Mouse (Mus musculus) left cerebral cortex, adult 2 months (tissue): ENCODE measurements around the gene Rpl39. TPM values are rescaled to one million over a fixed set of nuclear protein-coding genes. Genes with fewer than 3 reads are reported as not detected.
"Not testable (repeated sequence)": the region's sequence is repeated elsewhere in the genome, so short reads cannot be mapped to it uniquely, and the experiment has no call there.

Experiments used
- DNase-seq, 2 experiments: peaks; one replicate each; pipeline ENCODE4 v3.0.0; 2021 to 2022; ENCODE audit warnings: low spot score in 2 of 2, mixed read lengths in 1 of 2; ENCODE audit errors: extremely low spot score in 1 of 2
- H3K27ac ChIP-seq: fragments of 200-600 bp; 2 replicates; pipeline ENCODE4 v1.8.1; 2022
- H3K4me3 ChIP-seq: fragments of 200-600 bp; 2 replicates; pipeline ENCODE4 v1.8.1; 2022
- CTCF ChIP-seq: fragments of 200-600 bp; IDR thresholded peaks from 2 replicates; pipeline ENCODE4 v1.8.1; 2022; ENCODE audit warnings: antibody characterized with exemption, mild to moderate bottlenecking, moderate library complexity
- intact Hi-C: fragments of 180-260 bp; cut with DNase I; formaldehyde crosslinking; loops from one replicate; pipeline ENCODE4 v1.15.1; 2025
- total RNA-seq, 2 experiments: library from RNA; stranded (reverse); gene quantifications; 2 replicates each; pipeline ENCODE4 v1.2.3; 2021

Gene Rpl39
- total RNA-seq, 2 experiments from 2014 or later: 244 to 245 TPM

- TF ChIP-seq CTCF: no peak
- no peak for DNase-seq
- no peak overlapping the region for H3K4me3 ChIP-seq
- no peak overlapping the region for H3K27ac ChIP-seq
- intact Hi-C loops: no loop called here
Observed at GRCm38 (mm10) chrX:37095106-37095768, 10.0 kb upstream of the Rpl39 start.

DNA sequence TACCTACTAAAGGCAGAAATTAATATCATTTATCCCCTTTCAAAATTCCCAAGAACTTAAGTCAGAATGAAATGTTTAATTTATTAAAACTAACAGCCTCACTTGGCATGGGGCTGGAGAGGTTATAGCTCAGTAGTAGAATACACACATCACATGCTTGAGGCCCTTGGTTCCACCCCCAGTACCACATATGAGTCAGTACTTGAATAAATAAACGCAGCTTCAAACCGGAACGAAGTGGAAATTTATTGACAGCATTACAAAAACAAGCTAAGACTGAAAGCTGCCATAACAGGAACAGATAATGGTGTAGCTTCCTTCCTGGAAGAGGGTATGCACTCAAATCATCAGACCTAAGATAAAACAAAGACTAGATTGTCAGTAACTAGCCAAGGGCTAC lies 6.3 kb upstream of the Rpl39 start:
- Histone ChIP-seq H3K27ac (no peak overlapping the region), H3K4me3 (no peak overlapping the region)
- DNase-seq: no peak
- TF ChIP-seq CTCF: no peak
- intact Hi-C loops: loop anchor here (5.0 kb wide), 1 partner anchor 56 kb away; no protein-coding TSS in a partner anchor

DNA sequence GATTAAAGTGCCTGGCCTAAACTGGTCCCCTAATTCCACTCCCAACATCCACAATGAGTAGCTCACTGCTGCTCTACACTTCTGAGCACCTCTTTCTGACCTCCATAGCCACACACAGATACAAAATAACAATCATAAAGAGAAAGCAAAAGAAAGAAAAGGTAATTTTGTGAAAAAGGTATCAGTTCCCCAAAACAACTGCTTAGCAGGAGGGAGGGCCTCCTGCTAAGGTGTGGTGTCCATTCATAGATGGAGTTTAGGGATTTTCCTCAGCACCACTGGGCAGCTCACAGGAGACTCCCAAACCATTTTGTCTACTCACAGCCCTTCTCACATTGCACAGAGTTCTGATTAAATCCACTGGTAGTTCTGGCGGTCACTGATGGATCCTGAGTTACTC lies 3.6 kb upstream of the Rpl39 start:
- DNase-seq: no peak
- TF ChIP-seq CTCF: no peak
- intact Hi-C loops: no loop called here
- H3K4me3 ChIP-seq: no peak overlapping the region
- H3K27ac ChIP-seq: no peak overlapping the region

- intact Hi-C loops: no loop called here
- H3K27ac ChIP-seq: peak overlapping the region; percentile 82
- peak in 1 of 2 experiments; percentile 10 for DNase-seq
- no peak for TF ChIP-seq CTCF
- peak overlapping the region; percentile 54 for H3K4me3 ChIP-seq
Observed at GRCm38 (mm10) chrX:37085665-37086064, 463 bp upstream of the Rpl39 start.

DNA sequence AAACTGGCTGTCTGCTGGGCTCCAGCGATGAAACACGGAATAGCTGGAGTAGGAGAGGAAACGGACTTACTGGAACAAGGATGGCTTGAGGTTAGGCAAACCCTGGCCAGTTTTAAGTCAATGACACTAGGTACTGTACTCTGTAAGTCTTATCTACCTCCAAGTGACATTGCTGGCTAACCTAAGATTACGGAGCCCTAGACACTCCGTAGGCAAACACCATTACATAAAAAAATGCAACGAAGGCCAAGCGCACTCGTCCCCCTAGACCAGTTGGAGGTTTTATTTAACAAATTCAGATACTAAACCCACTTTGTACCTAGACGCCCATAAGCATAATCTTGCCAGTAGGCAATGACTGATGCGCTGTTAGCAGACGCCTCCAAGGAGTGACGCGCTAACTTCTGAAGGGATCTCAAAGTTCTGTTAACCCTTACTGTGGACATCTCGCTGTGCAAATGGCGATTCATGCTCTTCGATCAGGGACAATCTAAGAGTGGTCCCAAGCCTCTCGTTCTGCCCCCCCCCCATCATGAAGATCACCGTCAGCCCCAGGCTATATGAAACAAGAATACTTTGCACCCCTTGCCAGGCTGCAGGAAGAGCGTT lies 780 bp downstream of the Rpl39 start:
- peak overlapping the region; percentile 54 for H3K4me3 ChIP-seq
- no peak for DNase-seq
- TF ChIP-seq CTCF: no peak
- peak overlapping the region; percentile 82; the same call in 1 of the 2 replicates for H3K27ac ChIP-seq
- intact Hi-C loops: no loop called here

DNA sequence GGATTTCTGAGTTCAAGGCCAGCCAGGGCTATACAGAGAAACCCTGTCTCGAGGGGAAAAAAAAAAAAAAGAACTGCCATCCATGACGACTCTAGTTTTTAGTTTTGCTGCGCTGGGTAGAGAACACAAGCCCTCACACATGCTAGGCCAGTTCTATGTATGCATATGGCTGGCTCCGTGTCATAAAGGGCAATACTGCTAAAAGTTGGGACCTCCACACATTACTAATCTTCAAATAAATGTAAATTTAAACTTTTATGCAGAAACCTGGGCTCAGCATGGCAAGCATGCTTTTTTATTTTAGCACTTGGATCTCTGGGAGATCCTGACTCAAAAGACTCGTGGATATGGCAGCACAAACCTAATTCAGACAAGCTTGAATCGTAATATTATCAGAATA lies 4.0 kb downstream of the Rpl39 start:
- DNase-seq: no peak
- H3K4me3 ChIP-seq: no peak overlapping the region
- intact Hi-C loops: no loop called here

DNA sequence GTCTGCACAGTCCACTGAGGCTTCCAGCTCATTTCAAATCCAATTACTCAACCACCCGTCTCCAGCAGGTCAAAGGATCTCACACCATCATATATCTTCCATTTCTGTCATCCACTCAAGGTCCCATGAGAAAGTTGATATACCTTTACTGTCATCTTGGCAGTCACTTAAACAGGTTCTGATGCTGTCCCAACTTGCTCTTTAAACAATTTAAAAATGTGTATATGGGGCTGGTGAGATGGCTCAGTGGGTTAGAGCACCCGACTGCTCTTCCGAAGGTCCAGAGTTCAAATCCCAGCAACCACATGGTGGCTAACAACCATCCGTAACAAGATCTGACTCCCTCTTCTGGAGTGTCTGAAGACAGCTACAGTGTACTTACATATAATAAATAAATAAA lies 4.9 kb downstream of the Rpl39 start:
- H3K4me3 ChIP-seq, DNase-seq, intact Hi-C loops, H3K27ac ChIP-seq: not testable (repeated sequence)

More for the DNA sequence above, 4.0 kb downstream of the Rpl39 start:
- no peak for TF ChIP-seq CTCF
- H3K27ac ChIP-seq: no peak overlapping the region

DNA sequence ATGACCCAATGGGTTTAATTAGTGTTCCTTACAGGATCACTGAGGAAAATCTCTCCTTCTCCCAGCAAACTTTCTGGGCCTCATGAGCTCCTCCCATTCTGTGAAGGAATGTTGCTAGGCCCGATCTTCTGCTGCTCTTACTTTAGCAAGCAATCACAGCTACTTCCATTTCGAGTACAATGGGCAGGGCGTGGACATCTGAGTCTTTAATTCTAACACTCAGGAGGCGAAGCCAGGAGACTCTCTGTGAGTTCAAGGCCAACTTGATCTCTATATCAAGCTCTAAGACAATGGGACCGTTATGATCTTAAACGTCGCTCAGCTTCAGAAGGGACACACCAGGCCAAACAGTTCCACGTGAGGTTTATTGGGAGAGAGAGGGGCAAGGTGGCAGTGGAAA lies 8.6 kb downstream of the Rpl39 start:
- no peak for TF ChIP-seq CTCF
- intact Hi-C loops: loop anchor here (10.0 kb wide), 2 partner anchors 242 to 562 kb away; no protein-coding TSS in a partner anchor
- H3K27ac ChIP-seq: no peak overlapping the region

DNA sequence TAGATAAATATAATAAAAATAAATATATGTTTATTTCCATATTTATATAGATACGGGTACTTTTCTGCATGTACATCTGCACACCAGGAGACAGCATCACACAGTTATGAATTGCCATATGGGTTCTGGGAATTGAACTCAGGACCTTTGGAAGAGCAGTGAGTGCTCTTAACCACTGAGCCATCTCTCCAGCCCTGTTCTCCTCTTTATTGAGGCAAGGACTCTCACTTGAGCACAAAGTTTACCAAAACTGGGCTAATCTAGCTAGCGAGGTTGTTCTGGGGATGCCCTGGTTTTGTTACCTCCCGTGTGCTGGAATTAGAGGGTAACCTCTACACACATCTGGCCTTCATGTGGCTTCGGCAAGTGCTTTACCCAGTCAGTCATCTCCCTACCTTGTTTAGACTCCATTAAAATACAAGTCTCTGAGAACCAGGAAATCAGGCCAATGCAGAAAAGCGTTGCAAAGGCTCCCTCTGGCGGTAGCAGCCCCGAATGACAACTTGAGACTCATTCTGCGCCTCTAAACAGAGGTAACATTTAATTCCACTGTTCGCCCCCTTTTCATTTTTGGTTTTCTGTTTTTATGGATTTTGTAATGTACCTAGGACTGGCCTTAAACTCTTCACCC lies 10.8 kb downstream of the Rpl39 start:
- no peak overlapping the region for H3K4me3 ChIP-seq
- intact Hi-C loops: loop anchor here (5.0 to 10.0 kb wide), 3 partner anchors 240 to 560 kb away; no protein-coding TSS in a partner anchor
- TF ChIP-seq CTCF: peak; percentile 87
- H3K27ac ChIP-seq: no peak overlapping the region
- peak; percentile 43 to 65 for DNase-seq

More for the DNA sequence above, 8.6 kb downstream of the Rpl39 start:
- DNase-seq: no peak
- no peak overlapping the region for H3K4me3 ChIP-seq

GRCm38 (mm10) chrX:37068766-37069165 lies 16.4 kb downstream of the Rpl39 start:
- TF ChIP-seq CTCF: no peak
- DNase-seq: no peak
- H3K4me3 ChIP-seq: no peak overlapping the region
- intact Hi-C loops: no loop called here
- no peak overlapping the region for H3K27ac ChIP-seq

GRCm38 (mm10) chrX:37067299-37067698 lies 17.9 kb downstream of the Rpl39 start:
- no peak for DNase-seq
- Histone ChIP-seq H3K27ac (no peak overlapping the region), H3K4me3 (no peak overlapping the region)
- intact Hi-C loops: no loop called here
- no peak for TF ChIP-seq CTCF

DNA sequence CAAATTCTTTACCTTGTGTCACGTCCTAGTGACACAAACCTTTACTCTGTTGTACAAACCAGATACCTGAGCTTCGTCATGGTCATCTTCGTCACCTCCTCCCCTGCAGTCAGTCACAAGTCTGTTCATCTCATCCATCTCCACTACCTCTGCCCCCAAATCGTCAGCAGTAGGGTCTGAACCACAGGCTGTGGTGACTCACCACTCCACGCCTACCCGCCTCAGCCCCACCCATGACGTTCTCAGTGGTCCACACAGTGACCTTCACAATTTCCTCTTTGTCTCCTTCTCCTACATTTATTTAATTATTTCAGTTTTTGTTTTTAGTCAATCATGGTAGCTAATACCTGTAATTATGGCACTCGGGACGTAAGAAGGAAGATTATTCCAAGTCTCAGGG lies 21.3 kb downstream of the Rpl39 start:
- TF ChIP-seq CTCF: no peak
- no peak overlapping the region for H3K4me3 ChIP-seq
- intact Hi-C loops: no loop called here
- no peak for DNase-seq
- no peak overlapping the region for H3K27ac ChIP-seq
